Mouse (Mus musculus): ENCODE results near the gene Pif1.

The Pif1 gene

DNA sequence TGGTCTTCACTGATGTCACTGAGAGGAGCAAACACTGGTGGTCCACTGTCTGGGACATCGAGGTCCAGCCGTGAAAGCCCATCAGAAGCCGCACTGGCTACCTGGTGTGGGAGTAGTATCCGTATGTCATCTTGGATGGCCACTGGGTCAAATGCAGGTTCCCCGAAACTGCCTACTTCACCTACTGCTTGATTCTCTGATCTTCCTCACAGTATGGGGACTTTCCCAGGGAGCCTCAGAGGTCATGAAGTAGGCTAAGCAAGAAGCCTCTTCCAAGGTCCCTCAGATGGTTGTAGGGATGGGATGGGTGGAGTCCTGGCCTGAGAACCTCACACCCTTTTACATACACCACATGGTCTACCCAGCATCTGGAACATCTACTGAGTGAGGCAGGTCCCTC, 30.0 kb upstream of the Pif1 start:
- in situ Hi-C loops (cut with MboI, MseI) = loop anchor here (10.0 kb wide), 1 partner anchor 1632 kb away; no protein-coding TSS in a partner anchor

- in situ Hi-C loops (cut with MboI, MseI) = loop anchor here (10.0 kb wide), 1 partner anchor 1634 kb away; no protein-coding TSS in a partner anchor
Observed at GRCm38 (mm10) chr9:65558806-65559205, 28.2 kb upstream of the Pif1 start.

GRCm38 (mm10) chr9:65561016-65561415, 25.9 kb upstream of the Pif1 start:
- in situ Hi-C loops (cut with MboI, MseI) = no loop called here

DNA sequence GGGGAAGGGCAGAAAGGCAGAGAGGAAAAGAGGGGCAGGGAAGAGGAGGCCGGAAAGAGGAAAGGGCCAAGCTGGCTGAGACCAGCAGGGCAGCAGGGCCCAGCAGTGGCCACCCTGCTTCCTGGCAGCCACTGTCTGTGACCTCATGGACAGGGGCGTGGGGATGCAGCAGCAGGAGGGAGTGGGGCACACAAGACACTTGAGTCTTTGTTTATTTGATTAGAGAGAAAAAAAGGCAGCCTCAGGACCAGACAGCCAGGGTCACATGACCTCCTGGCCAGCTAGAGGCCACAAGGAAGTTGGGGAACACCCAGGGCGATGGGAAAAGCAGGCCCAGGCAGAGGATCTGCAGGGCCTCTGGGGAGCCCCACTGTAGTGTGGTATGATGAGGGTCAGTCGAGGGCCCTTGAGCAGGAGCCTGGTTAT, 24.9 kb upstream of the Pif1 start:
- in situ Hi-C loops (cut with MboI, MseI) = no loop called here

GRCm38 (mm10) chr9:65563073-65563472, 23.9 kb upstream of the Pif1 start:
- in situ Hi-C loops (cut with MboI, MseI) = no loop called here

DNA sequence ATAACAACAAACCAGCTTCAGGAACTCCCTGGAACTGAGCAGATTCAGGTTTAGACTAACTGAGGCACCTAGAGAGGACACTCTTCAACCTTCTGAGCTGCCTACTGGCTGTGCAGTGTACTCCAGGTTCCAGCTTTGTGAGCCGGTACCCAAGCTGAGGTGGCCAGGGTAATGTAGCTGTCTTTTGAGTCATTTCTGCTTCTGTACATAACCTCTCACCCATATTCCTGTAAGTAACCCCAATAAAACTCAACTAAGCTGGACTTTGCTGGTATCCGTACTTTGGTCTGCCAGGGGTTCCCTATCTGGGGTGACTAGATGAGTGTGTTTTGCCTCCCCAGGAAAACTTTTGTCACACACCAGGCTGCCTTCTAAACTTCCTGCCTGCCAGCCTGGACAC, 22.3 kb upstream of the Pif1 start:
- in situ Hi-C loops (cut with MboI, MseI) = no loop called here

DNA sequence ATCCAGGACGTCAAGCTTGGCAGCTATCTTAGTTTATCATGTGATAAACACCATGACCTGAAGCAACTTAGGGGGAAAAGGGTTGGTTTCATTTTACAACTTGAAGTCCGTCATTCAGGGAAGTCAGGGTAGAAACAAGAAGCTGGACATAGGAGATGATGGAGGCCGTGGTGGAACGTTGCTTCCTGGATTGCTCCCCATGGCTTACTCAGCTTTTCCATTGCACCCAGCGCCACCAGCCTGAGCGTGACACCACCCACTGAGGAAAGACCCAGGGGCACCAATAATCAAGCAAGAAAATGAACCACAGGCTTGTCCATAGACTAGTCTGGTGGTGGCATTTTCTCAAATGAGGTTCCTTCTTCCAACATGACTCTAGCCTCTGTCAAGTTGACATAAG, 18.2 kb upstream of the Pif1 start:
- in situ Hi-C loops (cut with MboI, MseI) = no loop called here

DNA sequence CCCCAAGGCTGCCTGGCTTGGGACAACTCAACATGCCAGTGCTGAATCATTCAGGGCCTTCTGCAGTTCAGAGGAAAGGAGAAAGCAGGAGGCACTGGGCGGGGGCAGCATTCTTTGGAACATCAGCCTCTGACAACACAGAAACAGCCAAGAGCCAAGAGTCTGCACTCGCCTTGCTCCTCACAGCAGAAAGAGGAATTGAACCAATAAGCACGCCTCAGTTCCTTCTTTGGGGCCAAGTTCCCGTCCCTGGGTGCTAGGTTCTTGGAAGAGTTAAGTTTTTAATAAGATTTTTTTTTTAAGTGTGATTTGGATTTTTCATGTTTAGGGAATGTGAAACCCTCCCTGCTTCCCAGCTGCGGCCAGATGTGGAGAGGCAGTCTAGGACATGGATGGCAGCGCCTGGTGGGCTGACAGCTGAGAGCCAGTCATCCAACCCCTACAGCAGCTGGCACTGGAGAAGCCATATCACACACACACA, 17.4 kb upstream of the Pif1 start:
- in situ Hi-C loops (cut with MboI, MseI) = no loop called here

DNA sequence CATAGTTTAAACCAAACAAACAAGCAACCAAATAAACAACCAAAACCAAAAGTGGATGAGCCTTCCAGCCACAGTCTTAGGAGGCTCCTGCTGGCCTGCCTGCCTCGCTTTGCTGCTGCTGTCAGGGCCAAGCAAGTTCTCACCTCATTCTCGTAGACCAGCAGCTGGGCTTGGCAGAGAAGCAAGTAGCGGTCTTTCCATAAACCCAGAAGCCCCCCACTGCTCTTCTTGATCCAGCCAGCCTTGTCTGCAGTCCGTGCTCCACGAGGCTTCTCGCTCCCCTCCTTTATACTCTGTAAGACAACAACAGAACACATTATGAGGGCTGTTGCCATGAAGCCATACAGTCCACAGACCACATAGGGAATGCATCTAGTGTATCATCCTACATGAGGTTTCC, 14.1 kb upstream of the Pif1 start:
- in situ Hi-C loops (cut with MboI, MseI) = no loop called here

DNA sequence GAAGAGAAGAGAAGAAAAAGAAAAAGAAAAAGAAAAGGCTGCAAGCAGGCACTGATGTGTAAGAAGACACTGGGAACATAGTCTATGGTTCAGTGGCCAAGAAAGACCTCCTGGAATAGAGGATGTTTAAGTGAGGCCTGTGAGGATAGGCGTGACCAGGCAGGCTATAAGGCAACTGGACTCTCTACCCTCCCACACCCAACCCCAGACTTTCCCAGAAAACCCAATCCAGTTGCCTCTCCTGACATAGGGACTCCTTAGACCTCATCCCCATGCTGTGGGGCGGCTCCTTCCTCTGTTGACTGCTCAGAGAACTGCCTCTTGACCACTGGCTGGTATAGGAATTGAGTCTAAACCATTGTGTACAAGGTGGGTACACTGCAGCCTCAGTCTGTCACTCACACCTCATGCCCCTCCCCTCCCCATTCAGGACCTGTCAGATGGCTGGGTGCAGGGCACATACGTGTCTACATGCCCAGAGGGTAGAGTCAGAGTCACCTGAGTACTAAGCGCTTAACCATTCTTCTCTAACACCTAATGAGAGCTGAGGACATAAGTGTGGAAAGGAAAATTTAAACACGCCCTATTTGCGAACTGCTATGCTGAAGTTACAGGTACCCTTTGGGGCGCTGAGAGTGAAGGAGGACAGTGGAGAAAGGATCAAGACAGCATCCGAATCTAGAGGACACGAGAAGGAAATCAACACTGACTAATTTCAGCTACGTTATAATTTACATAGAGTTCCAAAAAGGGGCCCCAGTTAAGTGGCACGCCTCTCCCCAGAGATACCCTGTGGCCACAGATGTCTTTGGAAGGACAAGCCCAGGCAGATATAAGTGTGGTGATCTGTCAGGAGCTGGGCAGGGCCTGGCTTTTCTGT, 12.2 kb upstream of the Pif1 start:
- in situ Hi-C loops (cut with MboI, MseI) = loop anchor here (5.0 kb wide), 1 partner anchor 32 kb away; no protein-coding TSS in a partner anchor

DNA sequence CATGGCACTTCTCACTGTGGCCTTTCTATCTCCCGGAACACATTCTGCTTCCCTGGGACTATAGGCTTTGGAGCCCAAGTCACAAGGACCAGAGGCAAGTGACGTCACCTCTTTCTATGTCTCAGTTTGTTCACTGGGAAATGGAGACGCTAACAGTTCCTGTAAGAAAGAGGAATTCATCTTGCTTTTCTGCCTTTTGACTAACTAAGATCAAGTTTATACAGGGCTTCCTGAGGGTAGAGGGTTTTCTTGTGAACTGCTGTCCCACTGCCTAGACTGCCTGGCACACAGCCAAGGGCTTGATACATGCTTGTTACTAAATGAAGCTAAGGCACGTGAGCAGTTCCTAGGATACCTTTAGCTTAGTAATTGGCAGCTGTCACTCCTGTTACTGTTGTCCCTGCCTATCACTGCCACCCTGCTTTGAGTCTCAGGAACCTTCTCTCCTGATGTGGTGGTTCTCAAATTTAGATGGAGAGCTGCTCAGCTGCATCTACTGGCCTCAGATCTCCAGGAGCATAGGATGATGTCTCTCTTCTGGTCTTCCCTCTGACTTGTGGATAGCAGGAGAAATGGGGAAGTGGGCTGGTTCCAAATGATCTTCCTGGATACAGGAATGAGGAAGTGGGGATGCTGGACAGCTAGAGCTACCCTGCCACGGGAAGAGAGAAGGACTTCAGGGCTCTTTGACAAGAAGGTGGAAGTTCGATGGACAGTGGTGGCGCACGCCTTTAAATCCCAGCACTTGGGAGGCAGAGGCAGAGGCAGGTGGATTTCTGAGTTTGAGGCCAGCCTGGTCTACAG, 11.4 kb upstream of the Pif1 start:
- in situ Hi-C loops (cut with MboI, MseI) = loop anchor here (5.0 kb wide), 1 partner anchor 33 kb away; no protein-coding TSS in a partner anchor

DNA sequence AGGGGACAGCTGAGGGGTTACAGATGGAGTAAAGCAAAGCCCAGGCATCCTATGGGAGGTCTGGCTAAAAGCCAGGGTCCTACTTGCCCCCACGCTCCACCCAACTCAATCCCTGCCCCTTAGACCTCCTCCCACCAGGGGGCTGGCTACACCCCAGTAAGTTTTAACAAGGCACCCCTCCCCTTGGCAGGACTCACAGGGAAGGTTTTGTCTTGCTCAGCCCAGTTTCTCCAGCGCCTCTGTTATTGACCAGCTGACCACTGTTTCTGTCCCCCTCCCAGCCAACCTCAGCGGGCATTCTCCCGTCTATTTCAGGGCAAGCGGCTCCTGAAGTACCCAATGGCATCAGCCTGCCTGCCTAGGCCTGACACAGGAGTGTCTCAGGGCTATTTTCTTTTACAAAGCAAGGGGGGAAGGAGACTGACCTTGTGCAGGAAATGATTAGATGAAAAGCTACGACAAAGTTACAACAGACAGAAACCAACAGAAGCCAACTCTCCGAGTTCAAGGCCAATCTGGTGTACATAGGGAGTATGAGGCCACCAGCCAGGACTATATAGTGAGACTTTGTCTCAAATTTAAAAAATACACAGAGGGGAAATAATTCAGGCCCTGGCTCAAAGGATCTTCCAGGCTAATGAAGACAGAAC, 10.0 kb upstream of the Pif1 start:
- in situ Hi-C loops (cut with MboI, MseI) = loop anchor here (5.0 kb wide), 1 partner anchor 35 kb away; no protein-coding TSS in a partner anchor

- in situ Hi-C loops (cut with MboI, MseI) = loop anchor here (5.0 kb wide), 1 partner anchor 35 kb away; no protein-coding TSS in a partner anchor
Observed at GRCm38 (mm10) chr9:65577511-65578196, 9.3 kb upstream of the Pif1 start.

- in situ Hi-C loops (cut with MboI, MseI) = loop anchor here (5.0 kb wide), 1 partner anchor 37 kb away; no protein-coding TSS in a partner anchor
Observed at GRCm38 (mm10) chr9:65578801-65579249, 8.1 kb upstream of the Pif1 start.

DNA sequence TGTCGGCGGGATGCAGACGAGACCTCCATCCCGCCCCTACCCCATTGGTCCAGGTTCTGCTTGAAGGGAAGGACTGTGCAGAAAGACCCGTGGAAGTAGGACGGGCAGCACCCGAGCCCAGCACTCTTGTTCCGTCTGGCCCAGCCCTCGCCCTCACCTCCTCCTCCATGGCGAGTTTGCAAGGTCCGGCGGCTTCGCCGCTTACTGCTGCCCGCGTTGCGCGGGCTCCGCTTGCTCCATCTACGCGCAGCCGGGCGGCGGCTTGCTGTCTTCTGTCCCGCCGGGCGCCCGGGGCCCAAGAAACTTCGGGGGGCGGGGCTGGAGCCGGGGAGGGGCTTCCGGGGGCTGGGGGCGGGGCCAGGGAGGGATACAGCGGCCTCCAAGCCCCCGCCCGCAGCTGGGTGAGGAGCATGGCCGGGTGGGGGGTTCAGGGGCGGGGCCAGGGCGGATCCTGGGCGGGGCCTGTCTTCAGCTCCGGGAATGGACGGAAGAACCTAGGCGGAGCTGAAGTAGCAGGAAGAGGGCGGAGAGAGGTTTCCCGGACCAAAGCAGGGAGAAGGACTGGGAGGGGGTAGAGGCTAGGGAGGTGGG, 7.1 kb upstream of the Pif1 start, which contains the start of gene Plekho2:
Gene Plekho2 (minus strand): TSS at position 260 of the 591 bp plus-strand sequence.
- in situ Hi-C loops (cut with MboI, MseI) = loop anchor here (5.0 to 10.0 kb wide), 3 partner anchors 38 to 1835 kb away; partner anchors contain the start of gene Spg21

GRCm38 (mm10) chr9:65580401-65581256, 6.3 kb upstream of the Pif1 start:
- in situ Hi-C loops (cut with MboI, MseI) = loop anchor here (5.0 to 10.0 kb wide), 2 partner anchors 118 to 1836 kb away; partner anchors contain the start of gene Spg21

DNA sequence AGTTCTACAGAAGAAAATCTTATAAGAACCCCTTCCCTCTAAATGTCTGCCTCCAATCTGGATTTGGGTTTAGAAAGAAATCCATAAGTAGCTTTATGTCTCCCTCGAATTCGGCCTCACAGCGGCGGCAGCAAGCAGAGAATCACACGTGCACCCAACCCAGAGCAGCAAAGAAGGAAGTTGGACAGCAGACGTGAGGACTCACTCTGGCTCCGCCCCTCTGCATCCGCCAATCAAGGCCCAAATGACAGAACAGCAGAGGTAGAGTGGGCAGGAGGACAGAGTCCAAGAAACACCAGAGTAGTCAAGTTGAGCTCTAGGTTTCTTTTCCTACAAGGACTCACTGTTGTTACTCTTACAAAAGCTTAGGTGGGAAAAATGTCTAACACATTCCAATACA, 3.9 kb upstream of the Pif1 start:
- in situ Hi-C loops (cut with MboI, MseI) = loop anchor here (5.0 to 10.0 kb wide), 2 partner anchors 121 to 1838 kb away; partner anchors contain the start of gene Spg21

DNA sequence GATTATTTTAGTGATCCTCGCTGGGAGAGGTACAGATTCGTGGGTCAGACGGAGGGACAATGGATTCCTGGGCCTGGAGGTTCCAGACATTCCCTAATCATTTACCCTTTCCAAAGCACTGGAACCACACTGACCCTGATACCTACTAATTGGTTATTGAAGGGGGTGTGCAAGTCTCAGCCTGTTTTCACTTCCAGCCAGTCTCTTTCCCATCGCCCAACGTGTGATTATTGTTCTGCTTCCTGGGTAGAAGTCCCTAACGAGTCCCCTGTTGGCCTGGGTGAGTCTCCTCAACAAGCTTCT, 261 bp downstream of the Pif1 start:
- in situ Hi-C loops (cut with MboI, MseI) = loop anchor here (5.0 to 10.0 kb wide), 2 partner anchors 65 to 1842 kb away; partner anchors contain the start of gene Ankdd1a

All from T-helper 2 cell (primary cell).